Mouse (Mus musculus): ENCODE data around the gene Gmeb1. TPM values are rescaled to one million over a fixed set of nuclear protein-coding genes. Genes with fewer than 3 reads are reported as not detected.
A peak's percentile ranks its signal among the peaks of the same experiment; 100 is the strongest.

The Gmeb1 gene
- polyA plus RNA-seq, 1 experiment: 11.7 TPM

DNA sequence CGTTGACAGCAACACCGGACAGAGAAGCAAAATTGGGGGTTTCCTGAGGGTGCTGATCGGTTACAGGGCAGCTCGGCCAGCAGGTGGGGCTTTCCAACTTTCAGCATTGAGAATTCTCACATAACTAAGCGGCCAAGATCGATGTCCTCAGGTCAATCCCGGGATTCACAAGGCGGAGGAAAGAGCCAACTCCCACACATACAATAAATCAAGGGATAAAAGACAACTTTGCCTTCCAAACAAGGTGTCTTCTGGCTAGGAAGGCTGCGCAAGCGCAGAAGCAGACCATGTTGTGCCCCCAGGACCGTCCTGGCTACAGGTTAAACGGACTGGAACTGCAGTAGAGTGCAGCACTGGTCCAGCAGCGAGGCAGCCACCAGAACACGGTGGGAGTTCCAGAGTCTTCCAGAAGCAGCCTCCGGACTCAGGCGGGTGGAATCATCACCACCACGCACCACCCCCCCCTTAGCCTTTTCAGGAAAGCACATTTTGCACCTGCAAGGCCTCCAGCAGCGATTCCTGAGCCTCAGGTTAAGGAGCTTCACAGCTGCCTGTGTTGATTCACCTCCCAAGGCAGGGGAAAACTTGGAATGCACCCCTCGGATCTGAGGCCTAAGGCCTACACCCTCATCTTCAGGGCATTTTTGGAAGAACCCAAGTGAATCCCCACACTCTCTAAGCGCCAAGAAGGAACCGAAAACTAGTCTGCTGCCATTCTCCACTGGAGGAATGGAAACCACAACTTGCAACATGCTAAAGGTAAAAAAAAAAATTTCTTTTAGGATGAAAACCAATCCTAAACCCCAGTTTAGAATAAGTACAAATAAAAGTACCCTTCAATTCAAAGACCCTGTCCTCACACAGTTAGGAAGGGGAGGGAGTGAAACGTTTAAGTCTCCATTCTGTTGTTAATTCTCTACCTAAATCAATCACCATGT is 79.4 kb downstream of the Gmeb1 start:
- DNase-seq (ENCODE audit: low read depth, low spot score): no peak
- 68% methylated on average over 22 of the region's 22 CpGs for WGBS

DNA sequence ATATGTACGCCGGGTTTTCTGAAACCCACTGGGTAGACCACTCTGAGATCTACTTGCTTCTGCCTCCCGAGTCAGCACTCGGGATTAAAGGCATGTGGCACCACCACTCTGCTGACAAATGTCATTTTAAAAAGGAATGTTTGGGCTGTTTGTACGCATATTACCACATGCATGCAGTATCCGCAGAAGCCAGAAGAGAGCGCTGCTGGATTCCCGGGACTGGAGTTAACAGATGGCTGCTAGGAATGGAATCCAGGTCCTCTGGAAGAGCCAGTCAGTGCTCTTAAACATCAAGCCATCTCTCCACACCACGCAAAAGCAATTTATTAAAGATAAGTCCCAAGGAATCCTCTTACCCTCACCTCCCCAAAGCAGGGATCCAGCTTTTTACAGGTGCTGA is 80.7 kb downstream of the Gmeb1 start:
- no peak for DNase-seq (ENCODE audit: low read depth, low spot score)
- 74% methylated on average over 9 of the region's 9 CpGs for WGBS

GRCm38 (mm10) chr4:132178630-132179059 is 82.8 kb downstream of the Gmeb1 start:
- DNase-seq (ENCODE audit: low read depth, low spot score): peak; percentile 67
- 3% methylated on average over 10 of the region's 10 CpGs for WGBS

- WGBS: 74% methylated on average over 10 of the region's 10 CpGs
- DNase-seq (ENCODE audit: low read depth, low spot score): no peak
Measured at GRCm38 (mm10) chr4:132176474-132176873, 84.9 kb downstream of the Gmeb1 start.

Other genes with a start within 250 kb of the Gmeb1 start
- gene Gm10300, start 186.9 kb downstream of the Gmeb1 start, polyA plus RNA-seq (2012; rRNA removed): 0.04 and 0.12 TPM in 2 replicates
- gene Epb41, start 186.3 kb downstream of the Gmeb1 start, polyA plus RNA-seq (2012; rRNA removed): 21.6 and 26.1 TPM in 2 replicates
- 0.20 and 0.56 TPM in 2 replicates for gene Oprd1, start 117.1 kb downstream of the Gmeb1 start, polyA plus RNA-seq (2012; rRNA removed)
- 17.8 and 21.1 TPM in 2 replicates for gene Ythdf2, start 49.3 kb downstream of the Gmeb1 start, polyA plus RNA-seq (2012; rRNA removed)
- 12.7 and 13.5 TPM in 2 replicates for gene Taf12, start 12.8 kb upstream of the Gmeb1 start, polyA plus RNA-seq (2012; rRNA removed)
- 0.88 and 0.89 TPM in 2 replicates for gene Rab42, start 41.8 kb upstream of the Gmeb1 start, polyA plus RNA-seq (2012; rRNA removed)
- gene Trnau1ap, start 67.9 kb upstream of the Gmeb1 start, polyA plus RNA-seq (2012; rRNA removed): 13.5 and 19.6 TPM in 2 replicates
- gene Rcc1, start 92.0 kb upstream of the Gmeb1 start, polyA plus RNA-seq (2012; rRNA removed): 24.6 and 27.8 TPM in 2 replicates
- gene Phactr4, start 160.9 kb upstream of the Gmeb1 start, polyA plus RNA-seq (2012; rRNA removed): 11.5 and 13.7 TPM in 2 replicates
- gene Med18, start 202.3 kb upstream of the Gmeb1 start, polyA plus RNA-seq (2012; rRNA removed): 3.5 and 3.8 TPM in 2 replicates
- gene Sesn2, start 248.9 kb upstream of the Gmeb1 start, polyA plus RNA-seq (2012; rRNA removed): 6.5 and 6.8 TPM in 2 replicates